Mouse (Mus musculus) midbrain, embryonic 13.5 days (tissue): ENCODE data around the gene Snrpf. TPM values are rescaled to one million over a fixed set of nuclear protein-coding genes. Genes with fewer than 3 reads are reported as not detected.
A peak's percentile ranks its signal among the peaks of the same experiment; 100 is the strongest.

Experiments used
- ATAC-seq: fragments of 200-750 bp; cut with Nextera tagmentation; 2 replicates; pipeline ENCODE4 v1.8.0; 2017; ENCODE audit warnings: mild to moderate bottlenecking, moderate TSS enrichment, moderate library complexity
- H3K27ac ChIP-seq: fragments of 300-500 bp; sonication (generic); 2 replicates; pipeline ENCODE4 v1.5.1; 2015; ENCODE audit warnings: inconsistent platforms, mild to moderate bottlenecking, moderate library complexity
- H3K27me3 ChIP-seq: fragments of 300-500 bp; sonication (generic); 2 replicates; pipeline ENCODE4 v1.6.1; 2015; ENCODE audit warnings: mild to moderate bottlenecking, inconsistent platforms
- H3K36me3 ChIP-seq: fragments of 300-500 bp; sonication (generic); 2 replicates; pipeline ENCODE4 v1.6.1; 2015; ENCODE audit warnings: mild to moderate bottlenecking, inconsistent platforms
- H3K4me1 ChIP-seq: fragments of 300-500 bp; sonication (generic); replicated peaks from 2 replicates; pipeline ENCODE4 v1.6.1; 2015; ENCODE audit warnings: inconsistent platforms
- H3K4me2 ChIP-seq: fragments of 300-500 bp; sonication (generic); replicated peaks from 2 replicates; pipeline ENCODE4 v1.6.1; 2015; ENCODE audit warnings: moderate library complexity, mild to moderate bottlenecking, inconsistent platforms
- H3K4me3 ChIP-seq: fragments of 300-500 bp; sonication (generic); replicated peaks from 2 replicates; pipeline ENCODE4 v1.5.1; 2015; ENCODE audit warnings: mild to moderate bottlenecking, inconsistent platforms
- H3K9ac ChIP-seq: fragments of 300-500 bp; sonication (generic); replicated peaks from 2 replicates; pipeline ENCODE4 v1.6.1; 2015; ENCODE audit warnings: mild to moderate bottlenecking, inconsistent platforms
- H3K9me3 ChIP-seq: fragments of 300-500 bp; sonication (generic); 2 replicates; pipeline ENCODE4 v1.6.1; 2016; ENCODE audit warnings: mild to moderate bottlenecking, inconsistent platforms
- WGBS: fragments of 180-500 bp; shearing (Covaris S2); methylation state at CpG from one replicate; pipeline ENCODE4 v1.1.7; 2015; 5-methylcytosine and 5-hydroxymethylcytosine counted together
- polyA plus RNA-seq: library from polyadenylated mRNA; unstranded; fragments of >200 nt; fragmentation: Nextera tagmentation; extraction: Ambion mirVana; gene quantifications from 2 replicates; pipeline ENCODE4 v1.2.1, GENCODE M21; 2015

Gene Snrpf
- polyA plus RNA-seq = 95.8 and 101 TPM in 2 replicates

DNA sequence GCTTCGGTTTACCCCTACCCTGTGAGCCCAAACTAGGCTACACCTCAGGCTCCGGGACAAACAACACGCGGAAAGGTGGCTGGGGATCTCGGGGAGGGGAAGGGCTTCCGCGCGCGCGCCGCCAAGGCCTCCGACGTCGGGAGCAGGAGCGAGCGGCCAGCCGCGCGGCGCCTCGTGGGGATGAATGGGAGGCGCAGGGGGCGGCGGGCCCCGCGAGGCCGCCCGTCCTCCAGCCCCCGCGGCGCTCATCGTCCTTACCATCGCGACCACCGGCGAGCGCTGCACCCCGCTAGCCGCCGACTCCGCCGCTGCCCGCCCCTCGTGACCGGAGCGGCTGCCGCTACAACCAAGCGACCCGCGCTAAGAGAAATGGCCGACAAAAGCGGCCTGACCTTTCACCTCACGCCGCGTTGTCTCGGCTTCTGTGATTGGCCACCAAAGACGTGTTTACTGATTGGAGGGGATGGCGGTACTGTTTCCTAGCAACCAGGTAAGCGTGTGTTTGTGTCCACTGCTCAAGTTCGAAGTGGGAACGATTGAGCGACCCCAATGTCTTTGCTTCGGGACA is at the start of gene Snrpf:
TSS of gene Snrpf (minus strand) at position 426 of the 568 bp plus-strand sequence.
- WGBS = under 1% methylated on average over 61 of the region's 63 CpGs
- peaks cover 10% of the 10 kb centered on the region; the same call in 1 of the 2 replicates for H3K27me3 ChIP-seq
- H3K9ac ChIP-seq = peak within 1 kb of the TSS; percentile 89
- H3K4me3 ChIP-seq = peak within 1 kb of the TSS; percentile 87
- H3K9me3 ChIP-seq = no peaks in the 10 kb centered on the region
- peak within 1 kb of the TSS; percentile 71 for H3K4me2 ChIP-seq
- ATAC-seq = peak; percentile 87
- H3K36me3 ChIP-seq = peaks cover 18% of the 10 kb centered on the region
- peak within 1 kb of the TSS; percentile 87 for H3K27ac ChIP-seq
- peaks cover 22% of the 10 kb centered on the region for H3K4me1 ChIP-seq

DNA sequence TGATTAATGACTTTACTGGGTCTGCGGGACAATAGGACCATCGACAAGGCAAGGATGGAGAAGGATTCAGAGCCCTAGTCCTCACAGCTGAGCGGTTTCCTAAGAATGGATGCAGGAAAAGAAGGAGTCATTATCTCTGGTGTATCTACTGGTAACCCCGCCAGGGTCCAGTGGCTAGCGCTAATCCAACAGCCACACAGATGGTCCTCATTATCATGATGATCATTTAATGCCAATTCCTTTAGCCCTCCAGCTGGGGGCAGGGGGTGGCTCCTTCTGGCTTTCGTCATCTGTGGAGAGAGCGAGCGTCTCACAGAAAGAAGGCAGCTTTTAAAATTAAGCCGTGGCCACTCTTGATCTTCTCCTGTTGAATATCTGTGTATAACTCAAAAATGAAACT is 46.4 kb upstream of the Snrpf start:
- no peak for ATAC-seq
- 25% methylated on average over 9 of the region's 9 CpGs for WGBS
- H3K27ac ChIP-seq = no peak overlapping the region

DNA sequence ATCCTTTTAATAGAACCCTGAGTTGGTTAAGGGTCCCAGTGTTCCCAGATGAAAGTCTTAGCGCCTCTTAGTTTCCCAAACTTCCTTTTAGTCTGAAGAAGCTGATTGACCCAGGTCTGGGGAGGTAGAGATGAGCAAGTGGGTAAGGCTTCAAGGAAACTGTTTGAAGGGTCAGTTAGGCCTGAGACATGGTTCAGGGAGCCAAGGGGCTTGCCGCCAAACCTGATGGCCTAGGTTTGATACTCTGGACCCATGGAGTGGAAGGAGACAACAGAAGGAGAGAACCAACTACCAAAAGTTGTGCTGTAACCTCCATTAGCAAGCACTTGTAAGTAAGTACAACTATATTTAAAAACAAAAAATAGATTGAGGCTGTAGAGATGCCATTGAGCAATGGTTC is 44.5 kb upstream of the Snrpf start:
- Histone ChIP-seq H3K9ac (no peak overlapping the region), H3K4me3 (no peak overlapping the region), H3K9me3 (no peaks in the 10 kb centered on the region), H3K4me2 (no peak overlapping the region), H3K27me3 (no peaks in the 10 kb centered on the region), H3K36me3 (no peaks in the 10 kb centered on the region), H3K4me1 (0 out of 2 replicates have a peak, but pooled peaks cover 2% of the 10 kb centered on the region), H3K27ac (no peak overlapping the region)
- WGBS = 97% methylated on average over 2 of the region's 2 CpGs
- no peak for ATAC-seq

More for the DNA sequence above, 46.4 kb upstream of the Snrpf start:
- H3K4me1 ChIP-seq = peaks cover 9% of the 10 kb centered on the region
- no peaks in the 10 kb centered on the region for H3K27me3 ChIP-seq
- H3K9me3 ChIP-seq = no peaks in the 10 kb centered on the region
- no peak overlapping the region for H3K4me3 ChIP-seq
- H3K9ac ChIP-seq = no peak overlapping the region
- no peak overlapping the region for H3K4me2 ChIP-seq
- no peaks in the 10 kb centered on the region for H3K36me3 ChIP-seq

DNA sequence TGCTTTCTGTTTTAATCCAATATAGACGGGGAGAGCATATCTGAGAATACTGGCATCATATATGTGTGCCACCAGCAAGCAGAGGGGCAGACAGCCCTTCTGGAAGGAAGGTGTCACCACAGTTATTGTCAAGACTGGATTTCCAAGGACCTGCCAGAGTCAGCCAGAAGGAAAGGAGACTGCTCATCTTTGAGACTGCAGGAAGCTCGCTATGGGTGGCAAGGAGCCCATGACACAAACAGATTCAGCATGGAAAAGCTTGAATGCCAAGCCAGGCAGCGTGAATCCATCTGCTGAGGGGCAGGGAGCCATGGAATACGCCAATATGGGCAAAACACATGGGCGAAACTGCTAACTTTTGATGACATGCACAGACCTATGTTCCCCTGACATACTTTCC is 44.1 kb upstream of the Snrpf start:
- ATAC-seq = no peak
- Histone ChIP-seq H3K27me3 (no peaks in the 10 kb centered on the region), H3K9me3 (no peaks in the 10 kb centered on the region), H3K4me2 (no peak overlapping the region), H3K27ac (no peak overlapping the region), H3K4me3 (no peak overlapping the region), H3K9ac (no peak overlapping the region), H3K4me1 (0 out of 2 replicates have a peak, but pooled peaks cover 2% of the 10 kb centered on the region), H3K36me3 (no peaks in the 10 kb centered on the region)
- WGBS = 88% methylated on average over 5 of the region's 5 CpGs

DNA sequence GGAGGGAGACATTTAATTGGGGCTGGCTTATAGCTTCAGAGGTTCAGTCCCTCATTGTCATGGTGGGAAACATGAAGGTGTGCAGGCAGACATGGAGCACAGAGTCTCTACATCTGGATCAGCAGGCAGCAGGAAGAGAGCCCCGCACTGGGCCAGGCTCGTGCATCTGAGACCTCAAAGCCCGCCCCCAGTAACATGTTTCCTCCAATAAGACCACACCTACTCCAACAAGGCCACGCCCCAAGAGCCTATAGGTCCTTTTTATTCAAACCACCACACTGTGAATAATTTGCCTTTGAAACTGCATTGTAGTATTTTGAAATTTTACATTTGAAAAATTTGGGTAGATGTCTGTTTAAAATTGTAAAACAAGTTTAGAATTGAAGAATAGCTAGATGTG is 42.6 kb upstream of the Snrpf start:
- ATAC-seq = no peak
- Histone ChIP-seq H3K4me2 (no peak overlapping the region), H3K27me3 (no peaks in the 10 kb centered on the region), H3K27ac (no peak overlapping the region), H3K4me3 (no peak overlapping the region), H3K4me1 (0 out of 2 replicates have a peak, but pooled peaks cover 2% of the 10 kb centered on the region), H3K36me3 (no peaks in the 10 kb centered on the region), H3K9ac (no peak overlapping the region), H3K9me3 (no peaks in the 10 kb centered on the region)
- 74% methylated on average over 4 of the region's 4 CpGs for WGBS

DNA sequence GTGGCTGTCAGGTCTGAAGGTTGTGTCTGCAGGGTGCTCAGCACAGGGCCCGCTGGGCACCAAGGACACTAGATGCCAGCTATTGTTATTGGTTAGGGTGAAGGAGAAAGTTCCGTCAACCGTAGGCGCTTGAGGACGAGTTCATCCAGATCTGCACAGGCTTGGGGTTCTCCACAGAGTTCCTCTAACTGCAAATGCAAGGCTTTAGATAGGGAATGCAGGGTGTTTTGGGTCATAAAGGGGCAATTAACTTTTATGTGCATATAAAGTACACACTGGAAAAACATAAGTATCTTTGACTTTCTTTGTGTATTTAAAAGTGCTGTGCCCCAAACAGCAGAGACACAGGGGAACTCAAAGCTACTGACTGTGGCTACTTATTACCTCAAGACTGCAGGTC is 40.8 kb upstream of the Snrpf start:
- no peak overlapping the region for H3K9ac ChIP-seq
- H3K4me1 ChIP-seq = no peaks in the 10 kb centered on the region
- no peaks in the 10 kb centered on the region for H3K9me3 ChIP-seq
- ATAC-seq = no peak
- H3K4me3 ChIP-seq = no peak overlapping the region
- H3K27ac ChIP-seq = no peak overlapping the region
- no peak overlapping the region for H3K4me2 ChIP-seq
- no peaks in the 10 kb centered on the region for H3K36me3 ChIP-seq
- no peaks in the 10 kb centered on the region for H3K27me3 ChIP-seq
- WGBS = 96% methylated on average over 5 of the region's 5 CpGs

DNA sequence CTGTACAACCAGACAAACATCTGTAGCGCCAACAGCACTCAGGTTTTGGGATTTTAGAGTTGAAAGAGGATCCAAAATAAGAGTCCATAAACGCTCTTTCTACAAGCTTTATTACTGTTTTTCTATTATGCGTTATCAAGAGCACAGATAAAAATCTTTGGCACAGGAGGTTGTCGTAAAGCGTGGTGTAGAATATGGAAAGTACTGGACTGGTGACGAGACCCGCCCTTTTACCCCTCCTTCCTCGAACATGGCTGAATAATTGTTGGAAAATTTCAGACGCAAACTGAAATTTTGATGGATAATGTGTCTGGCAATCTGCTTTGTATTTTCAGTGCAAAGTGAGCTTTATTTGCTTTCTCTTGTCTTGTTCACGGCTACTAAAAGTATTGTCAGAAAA is 34.6 kb upstream of the Snrpf start:
- Histone ChIP-seq H3K36me3 (no peaks in the 10 kb centered on the region), H3K4me3 (no peak overlapping the region), H3K4me2 (no peak overlapping the region), H3K4me1 (no peaks in the 10 kb centered on the region), H3K27ac (no peak overlapping the region), H3K9ac (no peak overlapping the region), H3K9me3 (no peaks in the 10 kb centered on the region), H3K27me3 (no peaks in the 10 kb centered on the region)
- 90% methylated on average over 10 of the region's 10 CpGs for WGBS
- ATAC-seq = no peak

DNA sequence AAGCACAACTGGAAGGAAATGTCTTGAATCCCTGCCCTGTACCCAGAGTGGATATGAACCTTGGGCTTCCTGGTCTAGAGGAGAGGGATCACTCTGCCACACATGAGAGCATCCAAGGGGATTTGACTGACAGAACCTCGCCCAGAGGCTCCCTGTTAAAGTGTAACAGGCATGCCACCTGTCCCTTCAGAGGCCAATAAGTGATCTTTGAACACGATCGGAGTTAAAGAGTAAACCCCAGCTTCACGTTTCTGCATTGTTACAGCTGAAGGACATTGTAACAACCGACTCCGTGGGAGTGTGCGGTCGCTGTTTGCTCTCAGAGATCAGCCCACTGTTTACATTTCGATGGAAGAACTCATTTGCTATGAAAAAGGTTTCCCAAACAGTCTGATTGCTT is 34.2 kb upstream of the Snrpf start:
- WGBS = 61% methylated on average over 9 of the region's 9 CpGs
- no peak overlapping the region for H3K4me2 ChIP-seq
- H3K4me1 ChIP-seq = no peaks in the 10 kb centered on the region
- H3K27ac ChIP-seq = no peak overlapping the region
- no peak overlapping the region for H3K9ac ChIP-seq
- no peaks in the 10 kb centered on the region for H3K36me3 ChIP-seq
- H3K4me3 ChIP-seq = no peak overlapping the region
- ATAC-seq = no peak
- H3K9me3 ChIP-seq = no peaks in the 10 kb centered on the region
- H3K27me3 ChIP-seq = no peaks in the 10 kb centered on the region

DNA sequence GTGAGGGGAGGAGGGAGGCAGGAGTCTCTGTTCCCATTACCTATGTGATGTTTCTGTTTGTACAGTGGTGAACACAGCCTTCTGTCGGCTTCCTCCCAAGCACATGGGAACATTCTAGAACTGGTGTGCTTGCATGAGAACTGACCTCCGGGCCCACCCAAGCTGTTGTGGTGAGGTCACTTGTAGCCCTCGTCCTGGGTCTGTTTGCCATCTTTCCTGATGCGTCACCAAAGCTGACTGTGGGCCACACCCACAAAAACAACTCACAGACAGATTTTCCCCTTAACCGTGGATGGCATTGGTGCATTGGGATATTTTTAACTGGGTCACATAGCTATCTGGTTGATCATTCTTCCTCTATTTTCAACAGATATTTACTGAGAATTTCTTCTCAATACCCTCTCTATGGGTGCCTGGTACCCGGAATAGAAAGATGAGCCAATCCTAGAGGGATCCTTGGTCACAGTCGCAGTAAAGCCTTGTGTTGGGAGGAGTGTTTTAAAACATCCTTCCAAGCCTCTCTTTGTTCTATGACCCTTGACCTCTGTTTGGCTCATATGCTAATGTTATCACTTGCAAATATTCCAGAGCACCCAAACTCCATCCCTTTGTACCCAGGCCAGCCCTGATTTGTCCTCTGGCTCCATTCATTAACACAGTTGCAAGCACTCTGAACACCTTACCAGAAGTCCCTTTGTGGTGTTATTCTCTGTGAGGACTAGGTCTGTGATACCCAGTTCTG is 31.1 kb upstream of the Snrpf start:
- no peak overlapping the region for H3K4me2 ChIP-seq
- no peak overlapping the region for H3K9ac ChIP-seq
- no peaks in the 10 kb centered on the region for H3K4me1 ChIP-seq
- no peak overlapping the region for H3K4me3 ChIP-seq
- no peaks in the 10 kb centered on the region for H3K9me3 ChIP-seq
- H3K27ac ChIP-seq = no peak overlapping the region
- no peak for ATAC-seq
- no peaks in the 10 kb centered on the region for H3K27me3 ChIP-seq
- H3K36me3 ChIP-seq = no peaks in the 10 kb centered on the region
- WGBS = 74% methylated on average over 7 of the region's 7 CpGs

DNA sequence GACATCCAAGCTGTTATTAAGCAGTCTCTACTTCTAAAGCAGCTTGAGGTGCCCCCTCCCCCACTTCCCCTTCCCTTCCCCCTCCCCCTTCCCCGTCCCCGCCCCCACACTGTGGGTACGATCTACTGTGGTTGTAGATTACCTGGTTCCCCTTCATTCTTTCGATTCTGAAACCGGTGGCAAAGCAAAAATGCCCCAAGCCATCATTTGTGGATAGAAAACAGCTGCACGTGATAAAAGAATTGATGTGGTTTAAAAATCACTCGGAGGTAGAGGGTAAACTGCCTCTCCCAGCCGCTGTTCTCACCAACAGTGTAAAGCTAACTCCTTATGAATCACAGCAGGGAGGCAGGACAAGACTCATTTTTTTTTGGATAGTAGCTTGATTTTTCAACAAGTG is 25.3 kb upstream of the Snrpf start:
- Histone ChIP-seq H3K9ac (no peak overlapping the region), H3K9me3 (no peaks in the 10 kb centered on the region), H3K36me3 (no peaks in the 10 kb centered on the region), H3K4me2 (no peak overlapping the region), H3K4me1 (no peaks in the 10 kb centered on the region), H3K27me3 (no peaks in the 10 kb centered on the region), H3K4me3 (no peak overlapping the region), H3K27ac (no peak overlapping the region)
- no peak for ATAC-seq
- 73% methylated on average over 8 of the region's 8 CpGs for whole genome bisulfite sequencing

DNA sequence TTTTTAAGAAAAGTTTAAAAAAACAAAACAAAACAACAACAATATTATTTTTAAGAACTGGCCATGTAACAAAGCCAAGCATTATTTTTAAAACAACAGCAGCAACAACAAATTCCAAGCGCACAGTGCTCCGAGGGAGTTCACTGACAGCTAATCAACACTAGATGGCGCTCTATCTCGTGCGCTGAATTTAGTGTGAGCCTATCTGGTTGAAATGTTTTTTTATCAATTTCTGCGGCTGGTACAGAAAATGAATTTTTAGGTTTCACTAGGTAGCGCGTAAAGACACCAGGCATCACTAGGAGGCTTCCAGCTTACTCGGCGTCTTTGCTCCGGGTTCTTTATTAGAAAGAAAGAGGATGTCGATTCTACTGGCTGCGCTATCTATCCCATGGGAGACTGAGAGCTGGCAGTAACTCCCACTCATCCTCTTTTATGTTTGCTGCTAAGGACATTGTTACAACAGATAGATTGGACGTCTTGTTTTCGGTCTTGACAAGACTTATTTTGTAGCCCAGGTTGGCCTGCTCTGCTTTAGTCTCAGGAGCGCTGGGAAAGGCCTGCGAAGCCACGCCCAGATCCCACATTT is 22.0 kb upstream of the Snrpf start:
- Histone ChIP-seq H3K4me1 (no peaks in the 10 kb centered on the region), H3K36me3 (no peaks in the 10 kb centered on the region), H3K9me3 (no peaks in the 10 kb centered on the region), H3K4me2 (peak overlapping the region; percentile 30), H3K27ac (no peak overlapping the region), H3K4me3 (no peak overlapping the region), H3K27me3 (no peaks in the 10 kb centered on the region), H3K9ac (no peak overlapping the region)
- 0 out of 2 replicates have a peak, but pooled peaks have one; percentile 50 for ATAC-seq
- WGBS = 43% methylated on average over 18 of the region's 18 CpGs

DNA sequence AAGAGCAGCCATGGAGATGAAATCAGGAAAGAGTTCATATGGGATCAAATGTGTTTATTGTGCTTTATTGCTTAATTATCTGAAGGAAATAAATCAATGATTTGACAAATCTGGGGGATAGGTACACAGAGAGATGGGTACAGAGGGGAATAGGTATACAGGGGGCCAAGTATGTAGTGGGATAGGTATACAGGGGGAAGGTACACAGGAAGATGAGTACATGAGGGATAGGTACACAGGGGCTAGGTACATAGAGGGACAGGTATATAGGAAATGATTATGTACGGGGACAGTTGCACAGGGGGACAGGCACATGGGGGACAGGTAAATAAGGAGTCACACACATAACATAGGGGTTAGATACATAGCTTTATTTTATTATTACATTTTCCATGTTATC is 21.4 kb upstream of the Snrpf start:
- ATAC-seq = peak; percentile 58; the same call in 1 of the 2 replicates
- 94% methylated on average over 1 of the region's 1 CpGs for WGBS

More for the DNA sequence above, 21.4 kb upstream of the Snrpf start:
- H3K27ac ChIP-seq = no peak overlapping the region
- H3K27me3 ChIP-seq = no peaks in the 10 kb centered on the region
- H3K9ac ChIP-seq = no peak overlapping the region
- no peaks in the 10 kb centered on the region for H3K4me1 ChIP-seq
- no peaks in the 10 kb centered on the region for H3K9me3 ChIP-seq
- no peak overlapping the region for H3K4me2 ChIP-seq
- no peaks in the 10 kb centered on the region for H3K36me3 ChIP-seq
- no peak overlapping the region for H3K4me3 ChIP-seq
